Mouse (Mus musculus) adipose tissue, adult 10 weeks (tissue): ENCODE data around the gene Olfr835. TPM values are rescaled to one million over a fixed set of nuclear protein-coding genes. Genes with fewer than 3 reads are reported as not detected.

ENCODE experiments used
- polyA plus RNA-seq: library from polyadenylated mRNA; stranded (reverse); fragments of 350-450 nt; fragmentation: Illumina TruSeq; extraction: RNeasy Lipid Tissue Mini Kit (QIAGEN cat#74804); gene quantifications from one replicate; pipeline ENCODE4 v1.2.3, GENCODE M21; 2014; ENCODE audit warnings: low read depth, low replicate concordance

Olfr835 gene
- not detected for polyA plus RNA-seq

GRCm38 (mm10) chr9:19032435-19032834 is at the start of gene Olfr835:
TSS of gene Olfr835 (plus strand) at chr9:19032735.

DNA sequence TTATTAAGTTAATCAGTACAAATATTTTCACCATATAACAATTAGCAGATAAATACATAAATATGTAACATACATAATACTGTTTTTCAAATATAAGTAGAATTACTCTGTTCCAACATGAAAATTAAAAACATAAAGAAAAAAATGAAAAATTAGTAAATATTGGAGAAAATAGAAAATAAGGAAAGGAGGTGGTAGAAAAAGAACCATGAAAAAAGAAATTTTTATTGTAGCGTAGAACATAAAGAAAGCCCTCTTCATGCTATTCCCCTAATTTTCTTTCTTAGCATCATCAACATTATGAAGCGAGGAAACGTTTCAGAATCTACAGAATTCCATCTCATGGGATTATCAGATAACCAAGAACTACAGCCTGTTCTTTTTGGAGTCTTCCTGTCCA is 44.8 kb upstream of the Olfr835 start, which contains the start of gene Olfr834:
Olfr834 (plus strand) TSS at position 301 of the 400 bp plus-strand sequence.

Other genes with a start within 250 kb of the Olfr835 start
- not detected for gene Olfr828, start 213.2 kb upstream of the Olfr835 start, polyA plus RNA-seq
- gene Olfr829, start 177.8 kb upstream of the Olfr835 start, polyA plus RNA-seq: not detected
- not detected for gene Olfr830, start 158.0 kb upstream of the Olfr835 start, polyA plus RNA-seq
- not detected for gene Olfr832, start 95.6 kb upstream of the Olfr835 start, polyA plus RNA-seq
- not detected for gene Olfr834, start 44.7 kb upstream of the Olfr835 start, polyA plus RNA-seq
- not detected for gene Olfr836, start 87.6 kb downstream of the Olfr835 start, polyA plus RNA-seq
- not detected for gene Olfr837, start 103.6 kb downstream of the Olfr835 start, polyA plus RNA-seq
- gene Olfr839-ps1, start 144.6 kb downstream of the Olfr835 start, polyA plus RNA-seq: not detected
- gene Olfr843, start 219.3 kb downstream of the Olfr835 start, polyA plus RNA-seq: not detected